8 mouse cellular contexts compared by ENCODE assay signal in genomic region chr10:127739661-127740161, GRCm38 (mm10). TPM values are rescaled to one million over a fixed set of nuclear protein-coding genes. Genes with fewer than 3 reads are reported as not detected.
DNase-seq lines count a peak whose midpoint lies in the region; ATAC-seq and TF ChIP-seq lines count a peak whose summit lies in the region.

No protein-coding gene starts in this region.

- peaks cover 5% of the 10 kb centered on the region; the same call in 1 of the 2 replicates for H3K27me3 ChIP-seq in forebrain, embryonic 15.5 days
- H3K27me3 ChIP-seq in kidney, postnatal 0 days (ENCODE audit: insufficient read depth, low read length): no peaks in the 10 kb centered on the region
- no peaks in the 10 kb centered on the region; the same call in 1 of the 2 replicates for H3K27me3 ChIP-seq in midbrain, embryonic 12.5 days

- WGBS in forebrain, embryonic 15.5 days: under 1% methylated on average over 54 of the region's 55 CpGs
- under 1% methylated on average over 48 of the region's 55 CpGs for WGBS in kidney, postnatal 0 days
- under 1% methylated on average over 50 of the region's 55 CpGs for WGBS in midbrain, embryonic 12.5 days

- peak overlapping the region; percentile 85 for H3K9ac ChIP-seq in forebrain, embryonic 15.5 days (replicated peaks)
- H3K9ac ChIP-seq in kidney, postnatal 0 days (ENCODE audit: low read depth, low read length): peak overlapping the region; percentile 98
- H3K9ac ChIP-seq in midbrain, embryonic 12.5 days (replicated peaks): peak overlapping the region; percentile 98

- ATAC-seq in forebrain, embryonic 15.5 days (replicated peaks): peak; percentile 74
- no peak; the same call in 1 of the 2 replicates for ATAC-seq in kidney, postnatal 0 days (replicated peaks; ENCODE audit: low FRiP score, low read depth)
- ATAC-seq in midbrain, embryonic 12.5 days (ENCODE audit: low FRiP score, low read depth): peak; percentile 75

- TF ChIP-seq CTCF in kidney, postnatal 0 days (IDR thresholded peaks at IDR 0.05; ENCODE audit: low read depth): no peak

- H3K4me2 ChIP-seq in forebrain, embryonic 15.5 days (replicated peaks): peak overlapping the region; percentile 50
- H3K4me2 ChIP-seq in kidney, postnatal 0 days (ENCODE audit: low read length): peak overlapping the region; percentile 69
- peak overlapping the region; percentile 76 for H3K4me2 ChIP-seq in midbrain, embryonic 12.5 days (replicated peaks)

- H3K36me3 ChIP-seq in forebrain, embryonic 15.5 days: peaks cover 31% of the 10 kb centered on the region
- H3K36me3 ChIP-seq in kidney, postnatal 0 days (ENCODE audit: insufficient read depth, low read length): peaks cover 34% of the 10 kb centered on the region
- peaks cover 34% of the 10 kb centered on the region for H3K36me3 ChIP-seq in midbrain, embryonic 12.5 days

- H3K27ac ChIP-seq in forebrain, embryonic 15.5 days (replicated peaks): peak overlapping the region; percentile 76
- H3K27ac ChIP-seq in kidney, postnatal 0 days: peak overlapping the region; percentile 92
- H3K27ac ChIP-seq in midbrain, embryonic 12.5 days (replicated peaks): peak overlapping the region; percentile 78

- peak overlapping the region; percentile 68 for H3K4me3 ChIP-seq in forebrain, embryonic 15.5 days
- peak overlapping the region; percentile 97 for H3K4me3 ChIP-seq in kidney, postnatal 0 days (replicated peaks; ENCODE audit: low read depth, low read length)
- peak overlapping the region; percentile 99 for H3K4me3 ChIP-seq in midbrain, embryonic 12.5 days

- DNase-seq in lung, adult 18-20 months: peak; percentile 23 to 35
- DNase-seq in lung, postnatal 25 days (ENCODE audit: low spot score): no peak
- DNase-seq in ZHBTc4 (ENCODE audit: low read depth, low spot score): peak; percentile 55
- DNase-seq in kidney, postnatal 0 days (ENCODE audit: low spot score): no peak
- peak; percentile 30 for DNase-seq in thymus, postnatal 0 days (ENCODE audit: low spot score)
- no peak for DNase-seq in layer of hippocampus, adult 8-10 months (ENCODE audit: low spot score in 2 of 2)

- no peaks in the 10 kb centered on the region for H3K9me3 ChIP-seq in forebrain, embryonic 15.5 days
- no peaks in the 10 kb centered on the region for H3K9me3 ChIP-seq in kidney, postnatal 0 days (replicated peaks; ENCODE audit: low read length)
- H3K9me3 ChIP-seq in midbrain, embryonic 12.5 days: no peaks in the 10 kb centered on the region

- H3K4me1 ChIP-seq in forebrain, embryonic 15.5 days: peaks cover 20% of the 10 kb centered on the region
- H3K4me1 ChIP-seq in kidney, postnatal 0 days (replicated peaks; ENCODE audit: insufficient read depth, low read length): no peaks in the 10 kb centered on the region
- peaks cover 14% of the 10 kb centered on the region for H3K4me1 ChIP-seq in midbrain, embryonic 12.5 days

RNA-seq across cellular contexts. Expression of gene Zbtb39, which starts 0.4 kb away (rescaled TPM):
- 4.0 and 4.1 TPM in 2 replicates for polyA plus RNA-seq in forebrain, embryonic 15.5 days (2015; fragmentation: Nextera tagmentation; extraction: Ambion mirVana)
- polyA plus RNA-seq in kidney, postnatal 0 days (2015; fragmentation: Nextera tagmentation; extraction: Ambion mirVana): 2.8 and 3.0 TPM in 2 replicates
- 6.1 and 6.2 TPM in 2 replicates for polyA plus RNA-seq in midbrain, embryonic 12.5 days (2016; fragmentation: Nextera tagmentation; extraction: Ambion mirVana)
- 1.3 and 1.7 TPM in 2 replicates for polyA plus RNA-seq in thymus, postnatal 0 days (2015; fragmentation: Nextera tagmentation; extraction: Ambion mirVana)
- total RNA-seq in layer of hippocampus, adult 8-10 months (2022): 10 to 100 TPM; 11.0 to 12.3 (median 11.3) TPM

RNA-seq across cellular contexts. Expression of gene Gpr182, which starts 11.8 kb away (rescaled TPM):
- polyA plus RNA-seq in forebrain, embryonic 15.5 days (2015; fragmentation: Nextera tagmentation; extraction: Ambion mirVana): 0.60 and 0.74 TPM in 2 replicates
- polyA plus RNA-seq in kidney, postnatal 0 days (2015; fragmentation: Nextera tagmentation; extraction: Ambion mirVana): 8.3 and 8.9 TPM in 2 replicates
- polyA plus RNA-seq in midbrain, embryonic 12.5 days (2016; fragmentation: Nextera tagmentation; extraction: Ambion mirVana): 0.41 and 0.46 TPM in 2 replicates
- polyA plus RNA-seq in thymus, postnatal 0 days (2015; fragmentation: Nextera tagmentation; extraction: Ambion mirVana): 0.90 and 1.1 TPM in 2 replicates
- total RNA-seq in layer of hippocampus, adult 8-10 months (2022): 1 to 10 TPM; 1.6 to 2.2 (median 1.9) TPM

RNA-seq across cellular contexts. Expression of gene Tac2, which starts 15.4 kb away (rescaled TPM):
- polyA plus RNA-seq in forebrain, embryonic 15.5 days (2015; fragmentation: Nextera tagmentation; extraction: Ambion mirVana): 4.5 and 6.6 TPM in 2 replicates
- polyA plus RNA-seq in kidney, postnatal 0 days (2015; fragmentation: Nextera tagmentation; extraction: Ambion mirVana): 2.5 and 2.6 TPM in 2 replicates
- not detected in 2 replicates for polyA plus RNA-seq in midbrain, embryonic 12.5 days (2016; fragmentation: Nextera tagmentation; extraction: Ambion mirVana)
- 3.1 and 3.9 TPM in 2 replicates for polyA plus RNA-seq in thymus, postnatal 0 days (2015; fragmentation: Nextera tagmentation; extraction: Ambion mirVana)
- total RNA-seq in layer of hippocampus, adult 8-10 months (2022): 1 to 10 TPM; 3.4 to 7.7 (median 4.1) TPM

RNA-seq across cellular contexts. Expression of gene Rdh1, which starts 19.8 kb away (rescaled TPM):
- polyA plus RNA-seq in forebrain, embryonic 15.5 days (2015; fragmentation: Nextera tagmentation; extraction: Ambion mirVana): not detected in 2 replicates
- 0.21 and 0.28 TPM in 2 replicates for polyA plus RNA-seq in kidney, postnatal 0 days (2015; fragmentation: Nextera tagmentation; extraction: Ambion mirVana)
- 0.06 TPM in 1 of 2 replicates, not detected in the other for polyA plus RNA-seq in midbrain, embryonic 12.5 days (2016; fragmentation: Nextera tagmentation; extraction: Ambion mirVana)
- polyA plus RNA-seq in thymus, postnatal 0 days (2015; fragmentation: Nextera tagmentation; extraction: Ambion mirVana): 0.03 TPM in 1 of 2 replicates, not detected in the other
- total RNA-seq in layer of hippocampus, adult 8-10 months (2022): under 1 TPM; 0.07 to 0.25 (median 0.16) TPM

RNA-seq across cellular contexts. Expression of gene Rdh16f1, which starts 19.9 kb away (rescaled TPM):
- not detected in 2 replicates for polyA plus RNA-seq in forebrain, embryonic 15.5 days (2015; fragmentation: Nextera tagmentation; extraction: Ambion mirVana)
- polyA plus RNA-seq in kidney, postnatal 0 days (2015; fragmentation: Nextera tagmentation; extraction: Ambion mirVana): 0.87 and 0.98 TPM in 2 replicates
- polyA plus RNA-seq in midbrain, embryonic 12.5 days (2016; fragmentation: Nextera tagmentation; extraction: Ambion mirVana): 0.09 TPM in 1 of 2 replicates, not detected in the other
- polyA plus RNA-seq in thymus, postnatal 0 days (2015; fragmentation: Nextera tagmentation; extraction: Ambion mirVana): 0.09 TPM in 1 of 2 replicates, not detected in the other
- under 1 TPM in 1 of 4 experiments, not detected in 3; 0.25 TPM for total RNA-seq in layer of hippocampus, adult 8-10 months (2022)

Comparison
In these comparisons a context has a peak if more than half of its experiments do, and no peak if none do; other contexts are left out.
1. DNase-seq: peak in lung, adult 18-20 months (2 of 2), ZHBTc4 (single experiment) and thymus, postnatal 0 days (single experiment); none in lung, postnatal 25 days (single experiment), kidney, postnatal 0 days (single experiment) and layer of hippocampus, adult 8-10 months (0 of 2).
2. Peak in every context shown above with its lines, with median percentiles within 50 percentile points of each other: H3K27ac ChIP-seq, H3K4me2 ChIP-seq, H3K4me3 ChIP-seq and H3K9ac ChIP-seq.